Mouse (Mus musculus) c-Kit-negative CD71-positive TER-119-positive erythroid progenitor cells, embryonic 14.5 days (primary cell): ENCODE results near the gene Gm35315.
"Not testable (repeated sequence)": the region's sequence is repeated elsewhere in the genome, so short reads cannot be mapped to it uniquely, and the experiment has no call there.

Experiments
- DNase-seq: peaks from one replicate; pipeline ENCODE4 v3.0.0-alpha.2; 2013; ENCODE audit warnings: low read depth, low spot score

Gene Gm35315

DNA sequence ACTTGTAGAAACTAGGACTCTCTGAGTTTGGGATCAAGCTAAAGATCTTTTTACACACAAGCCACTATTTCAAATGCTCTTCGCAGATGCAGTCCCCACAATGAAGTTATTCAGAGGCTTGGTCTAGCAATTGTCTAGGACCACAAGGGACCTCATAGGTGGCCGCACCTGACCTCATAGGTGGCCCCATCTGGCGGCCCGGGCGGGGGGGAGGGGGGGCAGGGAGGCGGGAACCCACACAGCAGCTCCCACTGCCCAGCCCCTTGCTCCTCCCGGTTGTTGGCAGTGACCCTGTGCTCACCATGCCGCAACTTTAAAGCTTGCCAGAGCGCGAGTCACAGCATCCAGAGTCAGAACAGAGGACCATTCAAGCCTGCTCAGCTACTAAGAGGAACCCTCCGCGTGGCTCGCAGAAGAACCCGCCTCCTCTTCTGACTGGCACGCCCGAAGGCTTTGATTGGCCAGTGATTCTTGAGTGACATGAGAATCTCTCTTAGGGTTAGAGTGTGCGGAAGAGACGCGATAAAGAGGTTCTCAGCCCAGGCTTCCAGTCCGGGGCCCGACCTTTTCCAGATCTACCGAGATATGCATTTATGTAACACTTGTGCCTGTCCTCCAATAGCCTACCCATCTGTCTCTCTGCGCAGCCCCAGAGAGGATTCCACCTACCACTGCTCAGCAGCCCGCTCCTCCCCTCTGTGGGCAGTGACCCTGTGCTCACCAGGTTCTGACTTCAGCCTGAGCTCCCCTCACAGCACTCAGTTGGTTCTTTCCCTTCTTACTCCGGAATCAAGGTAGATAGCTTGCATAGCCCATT, at the start of gene Gm35315:
TSS of gene Gm35315 (minus strand) at position 391 of the 817 bp plus-strand sequence.
- DNase-seq = peak; percentile 75

DNA sequence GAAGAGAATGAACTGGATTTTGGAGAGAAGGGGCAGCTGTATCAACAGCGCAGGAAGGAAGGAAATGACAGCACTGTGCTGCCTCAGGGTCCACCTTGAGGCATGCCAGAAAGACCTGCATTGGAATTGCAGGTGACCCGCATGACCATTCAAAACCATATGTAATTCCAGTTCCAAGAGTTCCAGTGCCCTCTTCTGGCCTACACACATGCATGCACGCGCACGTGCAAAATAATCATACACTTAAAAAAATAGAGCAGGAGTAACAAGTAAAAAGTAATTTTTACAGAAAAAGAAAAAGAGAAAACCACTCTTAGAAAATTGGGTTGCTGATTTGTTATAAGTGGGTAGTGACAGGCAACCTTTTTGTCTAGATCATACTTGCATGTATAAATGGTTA, 48.8 kb upstream of the Gm35315 start:
- no peak for DNase-seq

DNA sequence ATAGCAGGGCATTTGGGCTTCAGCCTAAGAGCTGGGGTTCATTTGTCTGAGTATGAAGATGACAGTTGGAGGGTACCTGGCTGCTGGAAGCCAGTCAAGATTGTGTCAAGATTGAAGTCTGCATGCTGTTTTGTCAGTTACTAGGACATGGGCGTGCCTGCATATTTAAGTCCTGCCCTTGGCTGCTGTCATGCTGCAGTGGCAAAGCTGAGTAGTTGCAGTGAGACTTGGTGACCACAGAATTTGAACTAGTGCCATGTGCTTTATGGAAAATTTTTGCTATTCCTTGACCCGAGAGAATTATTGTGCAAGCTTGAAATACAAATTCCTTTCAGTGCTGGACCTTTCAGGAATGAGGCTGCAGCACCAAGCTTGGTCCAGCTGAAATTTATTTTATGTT, 48.1 kb upstream of the Gm35315 start:
- no peak for DNase-seq

DNA sequence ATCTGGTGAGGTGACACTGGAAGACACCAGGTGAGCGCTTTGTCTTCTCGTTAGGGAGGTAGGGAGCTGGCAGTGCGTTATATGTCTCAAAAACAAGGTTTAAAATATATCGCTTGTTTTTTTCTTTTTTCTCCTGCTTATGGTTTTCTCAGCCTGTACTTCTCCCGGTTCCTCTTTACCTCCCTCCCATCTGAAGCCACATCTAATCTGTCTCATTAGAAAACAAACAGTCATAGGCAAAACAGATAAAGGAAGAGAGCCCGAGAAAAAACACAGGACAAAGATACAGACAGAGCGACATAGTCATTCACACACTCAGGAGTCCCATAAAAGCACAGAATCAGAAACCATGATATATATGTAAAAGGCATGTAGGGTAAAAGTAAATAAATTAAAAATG, 46.2 kb upstream of the Gm35315 start:
- DNase-seq = no peak

DNA sequence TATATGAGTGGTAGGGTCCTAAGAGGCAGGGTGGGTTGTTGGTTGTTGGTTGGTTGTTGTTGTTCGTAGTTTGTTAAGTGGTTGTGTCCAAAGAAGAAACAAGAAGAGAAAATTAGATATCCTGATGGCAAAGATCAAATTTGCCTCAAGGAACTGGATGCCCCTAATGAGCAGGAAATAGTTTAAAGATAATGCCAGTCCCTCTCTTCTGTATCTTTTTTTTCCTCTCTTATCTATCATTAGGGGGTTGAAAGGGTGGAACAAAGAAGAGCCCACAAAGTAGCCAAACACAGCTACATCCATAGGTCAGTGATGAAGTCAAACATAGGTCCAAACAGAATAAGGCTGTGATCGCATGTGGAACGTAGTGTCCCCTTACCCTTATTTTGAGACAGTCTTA, 45.1 kb upstream of the Gm35315 start:
- DNase-seq = no peak

DNA sequence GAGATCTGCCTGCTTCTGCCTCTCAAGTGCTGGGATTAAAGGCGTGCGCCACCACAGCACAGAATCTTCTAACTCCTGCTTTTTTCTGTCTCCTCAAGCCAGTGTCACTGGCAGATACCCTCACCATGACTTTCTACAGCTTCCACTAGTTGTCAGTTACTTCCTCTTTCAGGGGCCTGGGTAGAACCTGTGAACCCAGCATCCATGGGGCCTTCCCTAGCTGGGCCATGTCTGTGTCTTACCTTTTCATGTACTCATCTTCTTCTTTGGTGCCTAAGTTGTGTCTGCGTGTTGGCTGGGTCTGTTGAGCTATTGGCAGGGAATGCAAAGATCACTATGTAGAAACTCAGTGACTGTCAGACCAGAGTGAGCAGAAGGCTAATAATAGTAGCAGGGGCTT, 43.6 kb upstream of the Gm35315 start:
- no peak for DNase-seq

DNA sequence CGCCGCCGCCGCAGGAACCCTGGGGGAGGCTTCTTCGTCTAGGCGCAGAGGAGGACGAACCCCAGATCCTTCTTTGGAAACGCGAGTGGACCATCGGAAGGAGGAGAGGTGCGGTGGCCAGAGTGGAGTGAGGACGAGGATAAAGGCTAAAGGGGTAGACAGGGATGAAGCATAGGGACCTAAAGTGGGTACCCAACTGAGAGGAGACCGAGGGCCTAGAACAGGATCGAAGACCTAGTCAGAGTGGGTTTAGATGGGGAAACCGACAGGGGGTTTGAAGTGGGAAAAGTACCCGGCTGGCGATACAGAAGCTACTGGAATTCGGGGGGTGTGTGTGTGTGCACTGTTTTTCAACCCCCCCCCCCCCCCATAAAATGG, 41.9 kb upstream of the Gm35315 start:
- DNase-seq = no peak

DNA sequence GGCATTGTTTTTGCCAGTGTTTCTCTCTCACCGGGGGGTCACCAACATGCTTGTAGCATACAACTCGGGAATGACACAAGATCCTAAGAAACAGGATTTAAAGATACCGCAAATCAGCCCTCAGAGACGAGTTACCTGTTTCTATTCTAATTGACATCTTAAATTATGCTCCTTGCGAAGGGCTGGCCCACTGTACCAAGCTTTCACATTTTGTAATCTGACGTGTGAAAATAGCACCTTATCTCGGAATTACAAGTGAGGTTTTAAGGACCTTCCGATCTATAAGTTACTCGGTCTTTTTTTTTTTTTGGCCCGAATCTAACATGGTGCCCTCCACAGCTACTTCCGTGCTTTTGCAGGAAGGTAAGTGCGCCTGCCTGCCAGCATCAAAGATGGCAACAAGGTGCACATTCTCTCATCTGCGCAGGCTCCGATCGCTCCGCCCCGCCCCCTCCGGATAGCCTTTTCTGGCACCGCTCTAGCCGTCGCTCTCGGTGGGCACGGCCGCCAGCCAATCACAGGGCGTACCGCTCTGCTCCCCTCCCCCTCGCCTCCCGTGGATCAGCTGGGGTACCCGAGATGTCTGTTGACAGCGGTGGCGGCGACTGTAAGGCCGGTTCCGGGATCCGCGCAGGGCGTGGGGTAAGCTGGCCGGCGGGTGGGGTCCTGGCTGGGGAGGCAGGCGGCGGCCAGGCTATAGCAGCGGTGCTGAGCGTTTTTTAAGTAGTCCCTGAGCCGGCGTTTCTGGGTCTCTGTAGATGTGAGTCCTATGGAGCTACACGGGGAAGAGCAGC, 41.3 kb upstream of the Gm35315 start, which contains the start of gene Chfr:
TSS of gene Chfr (plus strand) at position 550 of the 794 bp plus-strand sequence.
- peak; percentile 93 for DNase-seq

DNA sequence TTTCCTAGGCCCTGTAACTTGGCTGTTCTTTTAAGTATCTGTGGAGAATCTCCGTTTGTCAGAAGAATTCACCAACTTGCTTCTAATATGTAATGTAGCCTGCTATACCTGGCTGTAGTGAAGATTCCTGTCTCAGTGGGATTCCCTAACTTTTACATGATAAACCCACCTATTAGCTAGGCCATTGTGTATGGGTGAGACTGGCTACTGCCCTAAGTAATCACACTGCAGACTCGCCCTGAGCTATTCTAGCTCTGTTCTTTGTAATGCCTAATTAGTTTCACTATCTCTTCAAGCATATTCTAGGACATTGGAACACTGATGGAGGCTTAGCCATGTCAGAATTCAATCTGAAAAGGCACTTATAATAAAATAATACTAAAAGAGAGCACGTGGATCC, 28.2 kb upstream of the Gm35315 start:
- DNase-seq = not testable (repeated sequence)

DNA sequence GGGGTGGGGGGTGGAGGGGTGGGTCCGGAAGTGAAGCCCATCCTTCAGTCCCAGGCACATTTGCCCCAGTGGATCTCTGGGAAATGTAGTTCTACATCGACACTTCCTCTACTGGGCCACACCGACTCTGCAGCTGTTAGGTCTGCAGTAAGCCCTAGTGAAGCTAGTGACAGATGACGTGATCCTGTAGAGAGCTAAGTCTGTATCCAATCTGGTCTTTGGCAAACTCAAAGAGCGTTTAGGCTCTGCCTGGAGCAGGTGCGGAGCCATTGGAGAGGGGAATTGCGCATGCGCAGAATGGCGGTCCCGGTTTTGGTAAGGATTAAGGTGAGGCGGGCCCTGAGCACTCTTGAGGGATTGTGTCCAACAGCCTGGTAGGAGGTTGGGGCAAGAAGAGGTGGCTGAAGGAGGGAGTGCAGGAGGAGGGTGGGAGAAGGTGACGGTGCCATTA, 15.8 kb upstream of the Gm35315 start, which contains the start of gene Zfp605:
TSS of gene Zfp605 (plus strand) at position 102 of the 451 bp plus-strand sequence.
- peak; percentile 69 for DNase-seq

DNA sequence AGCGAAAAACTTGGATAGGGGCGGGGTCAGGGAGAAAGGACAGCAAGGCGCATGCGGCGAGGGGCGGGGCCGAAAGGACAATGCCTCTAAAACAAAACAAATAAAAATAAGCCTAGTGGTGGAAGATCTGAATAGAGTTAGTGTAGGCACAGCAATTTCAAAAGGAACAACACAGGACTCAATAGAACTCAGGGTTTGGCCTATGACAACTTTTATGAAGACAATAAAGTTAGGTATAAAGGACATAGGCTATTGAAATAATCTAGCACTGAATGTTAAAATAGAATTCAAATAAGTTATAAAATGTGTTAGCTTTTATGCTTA, 14.0 kb upstream of the Gm35315 start:
- DNase-seq = no peak

DNA sequence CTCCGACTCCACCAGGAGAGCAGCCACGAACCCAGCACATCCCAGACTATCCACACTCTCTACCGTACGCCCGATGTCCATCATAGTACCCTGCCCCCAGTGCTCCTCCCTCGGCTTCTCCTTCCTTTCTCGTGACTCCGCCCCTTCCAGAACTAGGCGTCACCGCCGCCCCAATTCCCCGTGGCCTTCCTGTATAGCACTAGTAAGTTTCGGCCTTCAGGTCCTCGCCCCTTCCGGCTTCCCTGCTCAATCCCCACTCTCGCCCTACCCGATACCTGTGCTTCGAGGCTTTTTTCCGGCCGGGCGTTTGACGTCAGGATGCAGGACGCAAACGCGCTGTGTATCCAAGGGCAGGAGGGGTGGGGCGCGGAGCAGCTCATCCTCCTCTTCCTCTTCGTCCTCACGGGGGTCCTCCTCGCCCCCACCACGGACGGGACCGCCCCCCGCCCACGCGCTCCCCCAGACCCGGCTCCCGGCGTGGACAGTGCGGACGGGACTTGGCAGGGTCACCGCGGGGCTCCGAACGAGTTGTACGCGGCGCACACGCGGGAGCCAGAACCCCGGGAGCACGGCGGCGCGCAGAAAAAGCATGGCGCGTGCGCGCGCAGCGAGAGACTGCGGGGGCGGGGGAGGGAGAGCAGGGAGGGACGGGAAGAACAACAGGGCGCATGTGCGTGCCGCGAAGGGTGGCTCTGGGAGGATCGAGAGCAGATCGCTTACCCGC, 13.5 kb upstream of the Gm35315 start, which contains the start of gene Gtpbp6:
TSS of gene Gtpbp6 (minus strand) at position 617 of the 724 bp plus-strand sequence.
- peak; percentile 84 for DNase-seq

DNA sequence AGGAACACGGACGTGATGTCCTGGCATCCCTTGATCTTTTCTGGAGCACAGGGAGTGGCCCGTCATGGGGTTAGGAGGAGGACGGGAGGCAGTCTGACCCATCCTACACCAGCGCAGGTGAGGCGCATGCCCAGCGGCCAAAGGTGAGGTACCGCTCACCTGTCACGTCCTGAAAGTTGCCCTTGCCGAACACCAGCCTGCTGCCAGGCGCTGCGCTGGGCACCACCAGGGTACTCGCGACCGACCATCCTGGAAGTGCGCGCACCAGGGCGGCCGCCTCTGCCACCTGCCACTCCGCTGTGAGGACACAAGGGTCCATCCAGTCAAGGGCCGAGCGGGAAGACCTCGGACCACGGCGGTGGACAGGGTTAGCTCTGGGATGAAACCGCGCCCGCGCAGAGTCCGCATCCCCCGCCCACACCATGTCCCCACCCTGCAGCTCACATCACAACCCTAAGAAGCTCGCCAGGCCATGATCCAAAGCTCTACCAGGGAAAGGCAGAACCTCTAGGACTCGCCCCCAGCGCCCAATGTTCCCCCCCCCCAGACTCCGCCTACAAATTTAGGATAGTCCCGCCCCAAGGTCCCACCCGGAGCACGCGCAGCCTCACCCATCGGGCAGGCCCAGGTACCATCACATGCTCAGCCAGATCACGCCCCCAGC, 12.8 kb upstream of the Gm35315 start:
- DNase-seq = no peak

DNA sequence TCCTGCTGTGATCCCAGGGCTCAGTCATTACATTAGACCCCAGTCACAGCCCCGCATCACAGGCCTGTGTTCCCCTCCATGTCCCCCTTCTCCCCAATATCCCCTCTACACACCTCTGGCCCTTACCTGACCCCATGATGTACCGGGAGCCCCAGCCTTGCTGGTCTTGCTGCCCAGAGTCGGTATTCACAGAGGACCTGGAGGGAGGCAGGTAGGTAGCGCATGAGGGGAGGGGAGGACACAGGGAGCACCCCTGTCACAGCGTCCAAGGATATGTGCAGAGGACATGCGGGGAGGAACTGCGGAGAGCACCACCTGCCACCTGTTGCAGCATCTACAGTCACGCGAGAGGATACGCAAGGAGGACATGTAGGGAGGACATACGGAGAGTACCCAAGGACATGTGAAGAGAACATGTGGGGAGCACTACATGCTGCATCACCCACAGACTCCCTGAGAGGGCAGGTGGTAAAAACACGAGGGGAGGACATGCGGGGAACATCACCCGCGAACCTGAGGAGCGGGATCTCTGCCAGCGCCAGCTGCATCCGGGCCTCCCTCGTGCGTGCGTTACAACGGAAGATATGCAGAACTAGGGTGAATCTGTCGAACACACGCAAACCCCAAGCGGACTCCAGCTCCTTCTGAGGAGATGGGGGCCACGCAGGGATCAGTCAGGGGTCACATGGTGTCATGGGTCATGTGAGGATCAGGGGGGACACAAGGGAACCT, 12.1 kb upstream of the Gm35315 start:
- no peak for DNase-seq

DNA sequence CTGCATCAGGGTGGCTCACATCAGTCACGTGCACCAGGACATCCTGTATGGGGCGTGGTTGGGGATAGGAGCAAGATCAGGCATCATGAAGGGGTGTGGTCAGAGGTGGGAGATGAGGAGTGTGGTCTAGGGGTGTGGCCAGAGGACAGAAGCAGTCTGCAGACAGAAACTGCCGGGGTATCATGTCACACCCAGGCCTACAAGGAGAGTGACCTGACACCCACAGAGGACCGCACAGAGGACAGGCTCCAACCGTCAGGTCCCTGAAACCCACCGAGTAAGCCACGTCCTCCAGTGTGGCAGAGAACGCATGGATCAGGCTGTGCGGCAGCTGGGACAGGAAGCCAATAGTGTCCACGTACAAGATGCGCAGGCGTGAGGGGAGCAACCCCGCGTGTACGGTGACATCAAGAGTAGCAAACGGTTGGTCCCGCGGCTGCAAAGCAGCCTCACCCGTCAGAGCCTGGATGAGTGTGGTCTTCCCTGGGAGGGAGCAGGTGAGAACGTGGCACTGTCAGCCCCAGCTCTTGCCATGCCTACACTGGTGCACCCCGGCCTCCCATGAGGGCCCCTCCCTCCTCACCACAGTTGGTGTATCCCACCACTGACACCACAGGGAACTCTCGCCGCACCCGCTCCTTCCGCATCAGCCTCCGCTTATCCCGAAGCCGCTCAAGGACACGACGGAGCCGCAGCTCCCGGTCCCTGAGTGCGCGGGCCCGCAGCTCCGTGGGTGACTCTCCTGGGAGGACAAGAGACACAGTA, 10.6 kb upstream of the Gm35315 start:
- DNase-seq = no peak

DNA sequence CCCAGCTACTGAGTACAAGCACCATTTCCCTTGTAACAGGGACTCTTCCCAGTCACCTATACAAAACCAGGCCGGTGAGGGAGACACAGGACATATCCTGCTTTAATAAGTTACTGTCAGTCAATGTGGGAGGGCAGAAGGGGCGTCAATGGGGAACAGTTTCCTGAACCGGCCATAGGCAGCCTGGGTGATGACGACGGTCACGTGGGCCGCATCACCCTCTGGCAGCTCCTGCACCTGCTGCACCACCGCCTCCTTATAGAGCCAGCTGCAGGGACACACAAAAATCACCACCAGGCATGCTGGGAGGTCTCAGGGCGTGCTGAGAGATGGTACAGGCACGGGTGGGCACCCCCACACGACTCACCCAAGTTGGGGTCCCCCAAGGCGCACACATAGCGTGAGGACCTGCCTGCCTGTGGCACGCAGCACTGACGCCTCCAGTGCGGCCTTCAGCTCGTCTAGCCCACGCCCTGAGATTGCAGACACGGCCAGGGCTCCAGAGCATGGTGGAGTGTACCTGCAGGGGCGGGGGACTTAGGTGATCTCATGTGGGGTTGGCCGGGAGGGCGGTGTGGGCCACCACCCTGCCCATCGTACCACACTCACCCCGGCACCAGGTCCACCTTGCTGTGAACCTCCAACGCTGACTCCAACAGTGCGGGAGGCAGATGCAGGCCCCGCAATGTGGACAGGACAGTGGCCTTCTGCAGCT, 9.8 kb upstream of the Gm35315 start:
- no peak for DNase-seq

DNA sequence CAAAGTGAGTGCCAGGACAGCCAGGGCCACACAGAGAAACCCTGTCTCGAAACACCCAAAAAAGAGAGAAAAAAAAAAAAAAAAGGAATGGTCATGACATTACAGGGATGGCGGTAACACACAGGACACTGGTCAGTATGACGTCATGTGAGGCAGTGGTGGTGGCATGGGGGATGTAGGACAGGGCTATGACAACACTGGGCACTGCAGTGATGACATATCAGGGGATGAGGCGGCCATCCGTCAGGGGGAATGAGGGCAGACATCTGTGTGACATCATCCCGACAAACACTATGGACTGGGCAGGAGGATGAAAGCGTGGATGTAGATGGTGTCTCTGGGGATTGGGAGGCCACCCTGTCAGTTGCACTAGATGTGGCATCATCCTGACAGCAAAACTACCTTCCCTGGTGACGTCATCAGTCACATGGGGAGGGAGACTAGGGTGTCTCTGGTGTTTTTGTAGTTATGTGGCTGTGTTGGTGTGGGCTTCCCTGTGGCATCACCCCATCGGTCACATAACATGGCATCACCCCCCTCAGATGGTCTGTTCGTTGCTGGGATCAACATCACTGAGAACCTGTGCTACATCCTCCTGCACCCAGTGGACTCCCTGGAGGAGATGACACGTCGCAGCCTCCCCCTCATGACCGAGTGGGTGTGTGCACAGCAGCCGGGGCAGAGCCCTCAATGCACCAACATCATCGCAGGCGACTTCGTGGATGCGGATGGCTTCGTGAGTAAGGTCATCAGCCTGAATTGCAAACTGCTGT, 8.8 kb upstream of the Gm35315 start:
- DNase-seq = no peak

DNA sequence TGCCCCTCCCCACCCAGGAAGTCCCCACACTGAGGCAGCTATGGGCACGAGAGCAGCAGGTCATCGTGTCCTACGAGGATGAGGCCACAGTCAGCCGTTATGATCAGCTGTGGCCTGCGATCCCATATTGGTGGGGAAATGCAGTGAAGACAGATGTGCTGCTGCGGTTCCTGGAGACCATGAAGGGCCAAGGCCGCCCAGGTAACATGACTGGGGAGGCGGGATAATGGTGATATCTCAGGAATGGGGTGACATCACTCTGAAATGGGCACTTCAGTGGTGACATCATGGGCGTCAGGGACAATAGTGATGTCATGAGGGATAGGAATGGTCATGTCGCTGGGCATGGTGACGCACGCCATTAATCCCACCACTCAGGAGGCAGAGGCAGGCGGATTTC, 8.2 kb upstream of the Gm35315 start:
- no peak for DNase-seq
